Mouse (Mus musculus) adrenal gland, adult 2 months (tissue): ENCODE data around the gene Gm11213. TPM values are rescaled to one million over a fixed set of nuclear protein-coding genes. Genes with fewer than 3 reads are reported as not detected.

ENCODE experiments used
- polyA plus RNA-seq: library from polyadenylated mRNA; depleted of rRNA; stranded (reverse); fragments of >200 nt; gene quantifications from 2 replicates; pipeline ENCODE4 v1.2.3, GENCODE M21; 2012; rRNA removed
- total RNA-seq, 2 experiments: library from RNA; stranded (reverse); gene quantifications; 2 replicates each; pipeline ENCODE4 v1.2.3; 2021

The Gm11213 gene
- total and polyA plus RNA-seq, 3 experiments = not detected

Other genes with a start within 250 kb of the Gm11213 start
- 10 to 100 TPM; 11.7 to 12.3 TPM for gene Orm3, start 249.1 kb downstream of the Gm11213 start, total RNA-seq
- 1.8 and 2.2 TPM in 2 replicates for gene Orm3, start 249.1 kb downstream of the Gm11213 start, polyA plus RNA-seq
- gene Orm2, start 242.8 kb downstream of the Gm11213 start, total RNA-seq = 1 to 10 TPM; 3.9 to 8.2 TPM
- gene Orm2, start 242.8 kb downstream of the Gm11213 start, polyA plus RNA-seq = 0.51 and 1.1 TPM in 2 replicates
- 1 to 10 TPM; 3.9 to 4.7 TPM for gene Akna, start 201.9 kb downstream of the Gm11213 start, total RNA-seq
- gene Akna, start 201.9 kb downstream of the Gm11213 start, polyA plus RNA-seq = 5.1 and 5.6 TPM in 2 replicates
- gene Whrn, start 109.3 kb downstream of the Gm11213 start, total RNA-seq = 10 to 100 TPM; 51.5 to 57.1 TPM
- 96.9 and 101 TPM in 2 replicates for gene Whrn, start 109.3 kb downstream of the Gm11213 start, polyA plus RNA-seq
- gene Atp6v1g1, start 60.5 kb downstream of the Gm11213 start, total RNA-seq = 100 to 1,000 TPM; 166 to 207 TPM
- 21.2 and 22.1 TPM in 2 replicates for gene Atp6v1g1, start 60.5 kb downstream of the Gm11213 start, polyA plus RNA-seq
- gene Tmem268, start 46.5 kb downstream of the Gm11213 start, total RNA-seq = 10 to 100 TPM; 10.4 to 12.6 TPM
- gene Tmem268, start 46.5 kb downstream of the Gm11213 start, polyA plus RNA-seq = 7.5 and 7.7 TPM in 2 replicates
- gene Tex48, start 17.2 kb upstream of the Gm11213 start, total RNA-seq = not detected
- gene Tex48, start 17.2 kb upstream of the Gm11213 start, polyA plus RNA-seq = not detected in 2 replicates
- not detected for gene Gm11214, start 58.1 kb upstream of the Gm11213 start, total RNA-seq
- gene Gm11214, start 58.1 kb upstream of the Gm11213 start, polyA plus RNA-seq = not detected in 2 replicates
- gene Tnfsf15, start 139.9 kb upstream of the Gm11213 start, total RNA-seq = under 1 TPM; 0.32 to 0.79 TPM
- gene Tnfsf15, start 139.9 kb upstream of the Gm11213 start, polyA plus RNA-seq = 0.03 TPM in 1 of 2 replicates, not detected in the other